Mouse (Mus musculus): ENCODE measurements around the gene Clic3.

- no peak for TF ChIP-seq ELF1 (IDR thresholded peaks at IDR 0.05; ENCODE audit: low read depth, low read length)
- no peak for TF ChIP-seq ZNF384 (IDR thresholded peaks at IDR 0.05; ENCODE audit: low read depth, low read length)
- TF ChIP-seq CTCF (IDR thresholded peaks at IDR 0.05 in 2 of 3, conservative IDR thresholded peaks at IDR 0.05 in 1 of 3; ENCODE audit: control insufficient read depth in 1 of 3, insufficient read depth in 1 of 3, low read depth in 2 of 3, low read length in 3 of 3, poor library complexity in 1 of 3, severe bottlenecking in 1 of 3) = peak in 2 of 3 experiments; percentile 17 to 39; a peak in 3 of 6 replicates
- no peak for TF ChIP-seq POLR2A (IDR thresholded peaks at IDR 0.05; ENCODE audit: control insufficient read depth in 1 of 2, insufficient read depth in 1 of 2, low read depth in 1 of 2, low read length in 2 of 2, poor library complexity in 1 of 2)
- no peak for TF ChIP-seq EP300 (IDR thresholded peaks at IDR 0.05; ENCODE audit: low read depth in 1 of 2, low read length in 2 of 2)
- TF ChIP-seq BHLHE40 (IDR thresholded peaks at IDR 0.05; ENCODE audit: borderline replicate concordance, low read depth, low read length) = no peak
- TF ChIP-seq MYC (IDR thresholded peaks at IDR 0.05; ENCODE audit: low read depth, low read length) = no peak
- TF ChIP-seq GATA1 (IDR thresholded peaks at IDR 0.05; ENCODE audit: low read depth, low read length) = no peak
- TF ChIP-seq SIN3A (IDR thresholded peaks at IDR 0.05; ENCODE audit: low read length) = no peak
- no peak for TF ChIP-seq MAFK (IDR thresholded peaks at IDR 0.05; ENCODE audit: borderline replicate concordance, low read depth, low read length)
- TF ChIP-seq TAL1 (IDR thresholded peaks at IDR 0.05; ENCODE audit: low read length) = no peak
- no peak for TF ChIP-seq ZC3H11A (IDR thresholded peaks at IDR 0.05; ENCODE audit: low read depth, low read length)
Observed at GRCm38 (mm10) chr2:25506964-25507363, 50.3 kb downstream of the Clic3 start.
